Mouse (Mus musculus) mesoderm, embryonic 11.5 days (tissue): Measurements from ENCODE around the gene Fuz.

Source experiments
- DNase-seq: peaks from one replicate; pipeline ENCODE4 v3.0.0-alpha.2; 2012; ENCODE audit warnings: low read depth, low spot score

Fuz gene

DNA sequence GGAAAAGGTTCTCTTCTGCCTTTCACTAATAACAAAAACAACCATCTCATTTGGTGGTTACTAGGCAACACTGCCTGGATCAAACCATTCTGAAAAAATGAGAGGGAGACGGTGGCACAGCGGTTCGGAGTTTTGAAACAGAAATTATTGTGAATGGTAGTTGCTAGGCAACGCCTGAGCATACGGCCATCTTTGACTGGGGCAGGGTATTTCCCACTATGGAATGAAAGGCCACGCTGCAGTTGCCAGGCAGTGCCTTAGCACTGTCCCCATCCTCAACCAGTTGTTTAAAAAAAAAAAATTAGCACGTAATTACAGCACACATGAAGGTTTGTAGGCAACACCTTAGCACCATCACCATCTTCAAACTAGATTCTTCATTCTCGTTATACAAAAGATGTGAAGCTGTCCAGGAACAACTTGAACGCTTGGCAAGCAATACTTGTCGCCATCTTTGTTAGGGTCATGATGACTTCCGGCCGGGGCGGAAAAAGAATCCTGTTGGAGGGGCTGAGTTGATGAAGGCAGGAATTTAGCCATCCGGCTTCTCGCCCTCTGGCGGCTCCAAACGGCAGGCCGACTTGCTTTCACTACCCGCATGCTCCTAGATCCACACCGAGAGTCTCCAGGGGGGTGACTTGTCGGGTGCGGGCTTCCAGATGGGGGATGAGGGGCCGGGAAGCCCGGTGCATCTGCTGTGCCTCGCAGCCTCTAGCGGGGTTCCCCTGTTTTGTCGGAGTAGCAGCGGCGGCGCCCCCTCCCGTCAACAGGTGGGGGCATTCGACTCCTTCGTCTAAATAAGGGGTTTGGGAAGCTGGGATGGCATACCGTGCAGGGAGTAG, at the start of gene Fuz:
Gene Fuz, plus strand, starts transcription at position 487 of the 842 bp plus-strand sequence.
- peak; percentile 95 for DNase-seq

DNA sequence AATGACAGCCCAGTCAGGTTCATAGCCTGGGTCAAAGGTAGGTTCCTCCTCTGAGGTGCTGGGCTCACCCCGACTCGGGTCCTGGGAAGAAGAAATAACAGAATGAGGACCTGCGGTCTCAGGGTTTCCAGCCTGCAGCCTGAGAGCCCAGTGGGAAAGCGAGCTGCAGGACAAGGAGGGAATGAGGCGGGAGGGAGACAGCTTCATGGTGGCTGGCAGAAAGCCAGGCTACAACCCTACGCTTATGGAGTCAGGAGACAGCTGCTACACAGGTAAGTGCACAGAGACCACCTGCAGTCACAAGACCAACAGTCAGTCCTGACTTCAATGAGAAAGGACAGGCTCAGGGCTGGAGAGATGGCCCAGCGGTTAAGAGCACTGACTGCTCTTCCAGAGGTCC, 49.1 kb upstream of the Fuz start:
- no peak for DNase-seq

DNA sequence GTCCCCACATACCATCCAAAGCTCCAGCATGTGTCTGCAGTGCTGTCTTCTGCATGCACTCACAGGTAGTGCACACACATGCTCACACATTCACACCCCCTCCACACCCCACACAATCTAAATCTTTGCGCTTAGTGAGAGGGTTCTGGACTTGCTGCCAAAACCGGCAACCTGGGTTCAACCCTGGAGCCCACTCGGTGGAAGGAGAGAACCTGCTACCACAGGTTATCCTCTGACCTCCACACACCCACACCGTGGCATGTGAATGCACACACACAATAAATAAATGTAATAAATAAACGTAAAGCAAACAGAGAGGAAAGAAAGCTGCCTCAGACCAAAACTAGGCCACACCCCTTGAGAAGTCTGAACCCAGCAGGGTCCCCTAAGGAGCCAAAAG, 48.1 kb upstream of the Fuz start:
- no peak for DNase-seq

DNA sequence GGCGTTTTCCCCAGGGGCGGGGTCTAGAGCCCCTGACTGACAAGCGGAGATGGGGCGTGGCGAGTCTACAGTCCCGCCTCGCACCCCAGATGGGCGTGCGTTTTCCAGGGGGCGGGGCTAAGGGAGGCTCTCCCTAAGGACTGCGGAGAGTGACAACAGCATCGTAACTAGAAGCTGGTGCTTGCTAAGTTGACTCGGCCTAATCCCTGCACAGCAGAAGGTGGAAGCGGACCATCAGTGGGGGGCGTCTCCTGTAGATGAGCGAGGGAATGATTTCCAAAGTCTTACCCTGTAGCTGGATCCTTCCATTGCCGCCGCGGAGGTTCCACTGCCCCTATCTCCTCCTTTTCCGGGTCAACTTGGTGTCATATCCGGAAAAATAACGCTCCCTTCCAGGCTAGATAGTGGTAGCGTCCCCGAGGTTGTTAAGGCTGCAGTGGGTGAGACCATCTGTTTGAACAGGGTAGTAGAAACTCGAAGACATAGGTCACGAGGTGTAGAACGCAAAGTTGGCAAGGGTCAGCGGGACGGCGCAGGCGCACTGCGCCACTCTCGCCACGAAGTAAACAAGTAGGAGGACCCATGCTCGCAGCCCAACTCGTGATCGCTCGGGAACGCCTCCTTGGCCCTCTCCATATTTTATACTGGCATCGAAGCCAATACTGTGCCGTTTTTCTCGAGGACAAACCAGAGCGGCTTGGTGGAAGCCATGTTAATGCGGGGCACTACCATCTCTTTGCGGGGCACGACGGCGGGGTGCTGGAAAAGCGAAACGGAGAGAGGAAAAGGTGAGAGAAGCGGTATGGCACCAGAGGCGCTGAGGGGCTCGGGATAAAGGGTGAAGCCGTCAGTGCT, 47.1 kb upstream of the Fuz start, which contains the start of the genes Akt1s1 and Tbc1d17:
Gene Akt1s1, plus strand, starts transcription at position 431 of the 855 bp plus-strand sequence.
Gene Tbc1d17, minus strand, starts transcription at position 519 of the 855 bp plus-strand sequence.
- DNase-seq = peak; percentile 99

DNA sequence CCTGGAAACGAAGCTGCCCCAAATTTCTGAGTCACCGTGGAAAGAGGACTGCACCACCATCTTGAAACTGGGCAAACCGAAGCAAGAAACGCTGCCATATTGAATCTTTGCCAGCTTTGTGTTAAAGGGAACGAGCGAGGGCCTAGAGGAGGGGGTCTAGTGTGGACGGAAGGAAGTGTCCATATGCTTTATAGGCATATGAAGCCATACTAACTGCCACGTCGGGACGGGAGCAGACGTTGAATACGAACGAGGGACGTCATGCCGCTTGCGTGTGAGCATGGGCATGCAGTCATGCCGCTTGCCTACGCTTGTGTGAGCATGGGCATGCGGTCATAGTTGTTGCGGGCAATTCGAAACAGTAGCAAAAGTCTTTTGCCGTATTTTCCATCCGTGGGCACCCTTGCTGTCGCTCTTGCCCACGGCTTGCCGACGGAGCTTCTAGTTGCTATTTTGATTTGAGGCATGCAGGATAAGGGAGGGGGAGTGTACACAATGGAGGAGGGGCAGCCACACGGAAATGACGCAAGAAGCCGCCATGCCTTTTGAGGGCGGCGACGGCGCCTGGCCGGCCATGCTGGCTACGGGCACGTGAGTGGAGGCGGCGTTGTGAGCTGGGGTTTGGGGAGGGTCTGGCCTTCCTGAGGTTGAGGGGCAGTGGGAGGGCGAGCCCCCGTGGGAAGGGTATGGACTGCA, 46.3 kb upstream of the Fuz start:
- peak; percentile 91 for DNase-seq

DNA sequence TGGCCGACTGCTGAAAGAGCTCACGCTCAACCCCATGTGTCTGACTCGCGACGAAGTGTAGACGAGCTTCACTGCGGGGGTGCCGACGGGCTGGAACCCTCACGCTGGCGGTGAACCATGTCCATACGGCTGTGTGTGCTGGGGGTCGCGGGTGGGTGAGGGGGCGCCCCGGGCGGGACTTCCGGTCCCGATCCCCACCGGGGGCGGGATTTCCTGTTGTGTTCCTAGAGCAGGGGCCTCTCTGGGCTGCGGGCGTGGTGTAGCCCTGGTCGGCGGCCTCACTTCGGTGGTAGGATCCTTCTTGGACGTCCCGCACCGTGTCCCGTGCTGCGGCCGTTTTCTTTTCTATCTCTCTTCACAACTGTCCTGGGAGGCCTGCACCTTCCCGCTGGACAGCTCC, 45.7 kb upstream of the Fuz start:
- peak; percentile 84 for DNase-seq

DNA sequence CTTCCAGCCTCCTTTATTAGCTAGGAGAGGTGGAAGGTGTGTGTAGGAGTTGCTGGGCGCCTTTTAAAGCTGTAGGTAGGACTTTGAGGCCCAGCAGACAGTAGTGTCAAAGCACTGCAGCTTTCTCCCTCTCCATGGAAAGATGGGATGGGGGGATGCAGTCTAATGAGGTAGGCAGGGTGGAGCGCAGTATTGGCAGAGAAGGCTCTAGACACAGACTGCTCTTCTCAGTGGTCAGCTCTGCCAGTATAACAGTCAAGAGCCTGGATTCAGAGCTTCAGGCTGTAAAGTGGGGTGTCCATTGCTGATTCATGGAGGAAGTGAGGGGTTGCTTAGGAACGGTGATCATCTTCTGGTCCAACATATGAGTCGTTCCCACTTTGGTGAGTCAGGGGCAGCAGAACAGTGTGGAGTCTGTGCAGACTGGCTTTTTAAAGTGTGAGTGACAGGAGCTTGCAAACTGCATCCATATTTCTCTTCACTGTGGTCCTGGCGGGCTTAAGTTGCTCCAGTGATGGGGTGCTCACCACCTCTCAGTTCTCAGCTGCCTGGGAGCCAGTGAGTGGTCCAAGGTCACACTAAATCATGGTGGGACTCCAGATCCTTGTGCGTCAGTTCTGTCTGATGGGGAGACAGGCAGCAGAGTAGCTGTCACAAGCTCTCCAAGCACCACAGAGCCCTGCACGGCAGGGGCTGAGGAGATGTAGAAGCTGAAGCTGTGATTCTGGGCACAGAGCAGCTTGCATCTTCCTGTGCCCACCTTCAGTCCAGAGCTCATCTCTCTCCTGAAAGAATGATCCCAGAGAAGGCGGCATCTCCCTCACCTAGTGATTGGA, 44.9 kb upstream of the Fuz start:
- no peak for DNase-seq

DNA sequence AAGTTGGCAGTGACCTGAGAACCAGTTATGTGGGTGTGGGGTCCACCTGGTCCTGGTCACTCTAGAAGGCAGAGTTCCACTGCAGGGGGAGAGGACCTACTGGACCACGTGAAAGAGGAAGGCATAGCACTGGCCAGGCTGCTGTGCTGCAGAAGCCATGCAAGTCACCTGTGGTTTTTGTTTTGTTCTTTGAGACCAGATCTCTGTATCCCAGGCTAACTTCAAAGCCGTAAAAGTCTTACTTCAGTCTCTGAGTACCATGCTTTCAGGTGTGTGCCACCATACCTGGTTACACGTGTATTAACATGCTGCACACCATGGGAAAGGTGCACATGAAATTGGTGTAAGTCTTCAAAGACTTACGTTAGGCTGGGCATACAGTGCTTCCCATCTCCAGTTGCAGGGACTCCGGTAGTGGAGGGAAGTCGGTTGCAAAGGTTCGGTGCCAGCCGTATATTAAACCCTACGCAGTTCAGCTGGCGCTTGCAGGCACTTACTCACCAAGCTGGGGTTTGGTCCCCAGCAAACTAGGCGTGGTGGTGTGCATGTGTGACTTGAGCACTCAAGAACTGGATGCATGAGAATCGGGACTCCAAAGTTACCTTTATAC, 44.1 kb upstream of the Fuz start:
- no peak for DNase-seq

DNA sequence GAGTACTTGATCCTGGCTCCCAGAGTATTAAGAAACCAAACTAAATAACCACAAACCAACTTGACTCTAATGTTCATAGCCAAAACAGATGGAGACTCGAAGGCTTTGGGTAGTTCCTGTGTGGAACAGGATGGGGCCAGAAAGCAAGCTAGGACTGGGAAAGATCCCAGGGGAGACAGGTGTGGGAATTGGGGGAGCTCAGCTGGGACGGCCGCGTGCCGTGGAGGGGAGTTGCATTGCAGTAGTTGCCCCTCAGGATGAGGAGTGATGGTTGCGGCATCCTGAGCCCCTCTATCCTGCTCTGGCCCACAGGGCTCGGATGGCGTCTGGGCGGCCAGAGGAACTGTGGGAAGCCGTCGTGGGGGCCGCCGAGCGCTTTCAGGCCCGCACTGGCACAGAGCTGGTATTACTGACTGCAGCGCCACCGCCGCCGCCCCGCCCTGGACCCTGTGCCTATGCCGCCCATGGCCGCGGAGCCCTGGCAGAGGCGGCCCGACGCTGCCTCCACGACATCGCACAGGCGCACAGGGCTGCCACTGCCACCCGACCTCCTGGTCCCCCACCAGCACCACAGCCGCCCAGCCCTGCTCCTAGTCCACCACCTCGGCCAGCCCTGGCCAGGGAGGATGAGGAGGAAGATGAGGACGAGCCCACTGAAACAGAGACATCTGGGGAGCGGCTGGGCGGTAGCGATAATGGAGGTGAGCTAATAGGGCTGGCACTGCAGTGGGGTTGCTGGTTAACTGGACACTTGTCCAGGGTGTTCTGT, 43.4 kb upstream of the Fuz start:
- no peak for DNase-seq

DNA sequence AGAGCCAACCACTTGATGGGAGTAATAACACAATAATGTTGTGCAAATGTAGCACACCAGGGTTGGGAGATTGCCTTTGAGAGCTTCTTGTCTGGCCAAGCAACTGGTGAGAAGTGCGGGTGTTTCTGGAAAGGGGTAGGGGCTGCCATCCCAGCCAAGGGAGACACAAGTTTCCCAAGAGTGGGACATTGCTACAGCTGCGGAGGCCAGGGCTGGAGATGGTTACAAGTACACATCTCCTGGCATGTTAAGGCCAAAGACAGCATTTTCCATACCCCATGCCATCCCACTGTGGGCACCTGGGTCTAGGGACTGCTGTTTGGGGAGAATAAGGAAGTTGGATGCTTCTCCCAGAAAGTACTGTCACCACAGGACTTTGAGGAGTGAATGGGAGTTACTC, 42.8 kb upstream of the Fuz start:
- DNase-seq = no peak

DNA sequence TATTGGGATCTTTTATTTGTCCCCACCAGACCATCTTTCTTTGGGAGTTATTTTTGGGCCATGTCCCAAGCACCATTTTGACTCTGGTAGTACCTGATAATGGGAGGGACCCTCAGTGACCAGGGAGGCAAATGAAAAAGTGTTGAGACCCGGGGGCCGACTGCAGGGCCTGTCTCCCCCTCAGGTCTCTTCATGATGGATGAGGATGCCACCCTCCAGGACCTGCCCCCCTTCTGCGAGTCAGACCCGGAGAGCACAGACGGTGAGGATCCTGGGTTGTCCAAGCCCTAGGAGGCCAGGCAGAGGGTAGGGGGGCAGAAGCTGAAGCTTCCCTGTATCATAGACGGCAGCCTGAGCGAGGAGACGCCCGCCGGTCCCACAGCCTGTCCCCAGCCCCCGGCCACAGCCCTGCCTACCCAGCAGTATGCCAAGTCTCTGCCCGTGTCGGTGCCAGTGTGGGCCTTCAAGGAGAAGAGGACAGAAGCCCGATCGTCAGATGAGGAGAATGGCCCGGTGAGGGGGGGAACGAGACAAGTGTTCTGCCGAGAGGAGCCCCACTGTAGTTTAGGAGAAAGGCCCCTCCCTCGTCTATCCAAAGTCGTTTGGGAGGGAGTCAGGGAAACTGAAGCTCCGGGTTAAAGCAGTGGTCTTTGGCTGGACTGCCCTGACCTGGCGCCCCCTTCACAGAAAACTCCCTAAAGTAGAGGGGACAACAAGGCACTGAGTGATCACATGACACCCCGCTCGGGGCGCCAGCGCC, 42.1 kb upstream of the Fuz start:
- no peak for DNase-seq

DNA sequence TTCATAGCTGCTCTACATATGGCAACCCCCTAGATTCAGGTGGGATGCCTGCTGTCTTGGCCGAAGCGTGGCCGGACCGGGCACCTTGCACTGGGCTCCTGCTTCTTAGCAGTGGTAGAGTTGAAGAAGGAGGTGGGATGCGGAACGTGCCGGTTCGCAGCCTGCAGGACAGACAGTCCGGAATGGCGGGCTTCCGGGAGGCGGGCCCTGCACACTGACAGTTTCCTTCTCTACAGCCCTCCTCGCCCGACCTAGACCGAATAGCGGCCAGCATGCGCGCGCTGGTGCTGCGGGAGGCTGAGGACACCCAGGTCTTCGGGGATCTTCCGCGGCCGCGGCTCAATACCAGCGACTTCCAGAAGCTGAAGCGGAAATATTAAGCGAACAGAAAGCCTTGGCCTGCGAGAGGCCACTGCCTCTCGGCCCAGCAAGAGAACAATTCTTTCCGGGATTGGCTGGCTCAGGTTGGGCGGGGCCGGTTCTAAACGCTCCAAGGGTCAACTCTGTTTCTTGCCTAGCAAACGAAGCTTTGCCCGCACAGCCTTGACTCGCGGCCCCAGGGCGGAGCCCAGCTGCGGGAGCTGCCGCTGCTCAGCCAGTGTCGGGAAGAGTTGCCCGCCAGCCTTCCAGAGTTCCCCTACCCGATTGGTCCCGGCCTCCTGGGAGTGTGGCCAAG, 41.4 kb upstream of the Fuz start:
- peak; percentile 72 for DNase-seq

DNA sequence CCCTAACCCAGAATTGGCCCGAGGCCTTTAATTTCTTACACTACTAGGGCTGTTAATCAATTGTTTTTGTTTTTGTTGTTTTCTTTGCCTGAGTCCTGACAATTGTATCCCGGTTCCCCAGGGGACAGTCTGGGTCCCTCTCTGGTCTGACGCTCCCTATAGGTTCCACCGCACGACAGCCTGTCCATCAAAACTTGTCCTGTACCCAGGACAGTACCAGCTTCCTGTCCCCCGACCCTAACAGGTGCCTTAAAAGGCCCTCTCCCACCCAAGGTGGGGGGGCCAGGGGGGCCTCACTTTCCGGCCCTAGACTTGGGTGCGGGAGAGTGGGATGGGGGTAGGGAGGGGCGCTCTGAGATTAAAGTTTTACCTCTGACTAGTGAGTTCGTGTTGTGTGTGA, 40.8 kb upstream of the Fuz start:
- no peak for DNase-seq

DNA sequence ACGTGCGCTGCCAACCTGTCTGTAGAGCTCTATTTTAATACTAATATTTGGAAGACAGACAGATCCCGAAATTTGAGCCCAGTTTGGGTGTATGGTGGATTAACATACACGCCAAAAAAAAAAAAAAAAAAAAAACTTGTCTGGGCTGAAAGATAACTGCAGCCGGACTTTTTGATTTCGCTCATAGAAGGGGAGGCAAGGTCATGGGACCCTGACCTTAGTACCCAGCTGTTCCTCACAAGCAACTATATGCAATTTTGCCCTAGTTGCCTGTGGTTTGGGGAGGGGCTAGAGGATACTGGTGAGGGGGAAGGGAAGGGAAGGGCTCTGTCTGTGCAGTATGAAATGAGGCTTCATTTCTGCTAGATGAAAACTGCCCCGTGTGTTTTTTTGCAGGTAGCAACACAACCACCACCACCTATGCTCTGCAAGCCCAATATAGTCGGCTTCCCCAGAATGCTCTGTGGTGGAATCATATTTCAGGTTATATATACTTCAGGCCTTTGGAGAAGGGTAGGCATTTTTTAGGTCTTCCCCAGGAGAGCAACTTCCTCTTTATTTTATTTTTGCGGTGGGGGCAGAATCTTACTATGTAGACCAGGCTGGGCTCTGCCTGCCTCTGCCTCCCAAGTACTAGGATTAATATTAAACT, 39.5 kb upstream of the Fuz start:
- no peak for DNase-seq

DNA sequence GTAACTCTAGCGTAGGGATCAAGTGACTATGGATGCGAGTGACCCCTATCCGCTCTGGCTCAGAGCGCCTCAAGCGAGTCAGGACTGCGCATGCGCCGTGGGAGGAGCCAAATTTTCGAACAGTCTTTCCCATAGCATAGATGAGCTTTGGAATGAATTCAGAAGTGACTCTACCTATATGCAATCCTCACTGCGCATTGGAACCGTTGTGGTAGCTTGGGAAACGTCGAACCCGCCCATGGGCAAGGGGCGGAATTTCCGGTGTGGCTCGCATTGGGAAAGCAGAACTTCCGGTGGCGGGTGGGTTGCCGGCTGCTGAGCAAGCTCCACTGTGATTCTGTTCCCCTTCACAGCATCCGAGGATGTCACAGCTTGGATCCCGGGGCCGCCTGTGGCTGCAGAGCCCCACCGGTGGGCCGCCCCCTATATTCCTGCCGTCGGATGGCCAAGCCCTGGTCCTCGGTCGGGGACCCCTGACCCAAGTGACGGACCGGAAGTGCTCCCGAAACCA, 38.8 kb upstream of the Fuz start, which contains the start of gene Pnkp:
Gene Pnkp, plus strand, starts transcription at position 98 of the 511 bp plus-strand sequence.
- peak; percentile 89 for DNase-seq

DNA sequence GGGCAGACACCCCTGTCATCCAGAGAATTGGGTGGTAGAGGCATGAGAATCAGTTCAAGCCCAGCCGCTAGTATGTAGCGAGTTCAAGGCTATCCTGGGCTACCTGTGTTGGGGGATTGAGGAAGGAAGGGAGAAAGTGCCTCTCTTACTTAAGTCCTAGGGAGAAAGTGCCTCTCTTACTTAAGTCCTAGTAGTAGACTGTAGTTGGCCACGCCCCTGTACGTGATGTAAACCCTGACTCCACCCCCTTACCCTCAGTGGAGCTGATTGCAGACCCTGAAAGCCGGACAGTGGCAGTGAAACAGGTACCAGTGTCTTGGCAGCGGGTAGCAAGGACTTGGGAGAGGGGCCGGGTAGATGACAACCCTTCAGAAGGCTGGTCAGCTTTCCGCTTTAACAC, 38.0 kb upstream of the Fuz start:
- no peak for DNase-seq

DNA sequence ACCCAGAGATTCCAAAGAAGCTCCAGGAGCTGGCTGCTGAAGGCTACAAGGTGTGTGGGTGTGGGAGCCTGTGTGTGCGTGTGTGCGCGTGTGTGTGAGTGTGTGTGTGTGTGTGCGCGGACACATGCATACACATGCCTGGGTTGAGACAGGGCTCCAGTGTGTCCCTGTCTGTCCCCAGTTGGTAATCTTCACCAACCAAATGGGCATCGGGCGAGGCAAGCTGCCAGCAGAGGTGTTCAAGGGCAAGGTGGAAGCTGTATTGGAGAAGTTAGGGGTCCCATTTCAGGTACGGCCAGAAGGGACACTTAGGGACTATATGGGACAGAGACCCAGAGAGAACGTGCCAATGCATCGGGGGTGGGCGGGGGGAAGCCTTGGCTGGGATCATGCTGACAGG, 36.0 kb upstream of the Fuz start:
- no peak for DNase-seq
